12 mouse cellular contexts compared by ENCODE assay signal in the genomic region with DNA sequence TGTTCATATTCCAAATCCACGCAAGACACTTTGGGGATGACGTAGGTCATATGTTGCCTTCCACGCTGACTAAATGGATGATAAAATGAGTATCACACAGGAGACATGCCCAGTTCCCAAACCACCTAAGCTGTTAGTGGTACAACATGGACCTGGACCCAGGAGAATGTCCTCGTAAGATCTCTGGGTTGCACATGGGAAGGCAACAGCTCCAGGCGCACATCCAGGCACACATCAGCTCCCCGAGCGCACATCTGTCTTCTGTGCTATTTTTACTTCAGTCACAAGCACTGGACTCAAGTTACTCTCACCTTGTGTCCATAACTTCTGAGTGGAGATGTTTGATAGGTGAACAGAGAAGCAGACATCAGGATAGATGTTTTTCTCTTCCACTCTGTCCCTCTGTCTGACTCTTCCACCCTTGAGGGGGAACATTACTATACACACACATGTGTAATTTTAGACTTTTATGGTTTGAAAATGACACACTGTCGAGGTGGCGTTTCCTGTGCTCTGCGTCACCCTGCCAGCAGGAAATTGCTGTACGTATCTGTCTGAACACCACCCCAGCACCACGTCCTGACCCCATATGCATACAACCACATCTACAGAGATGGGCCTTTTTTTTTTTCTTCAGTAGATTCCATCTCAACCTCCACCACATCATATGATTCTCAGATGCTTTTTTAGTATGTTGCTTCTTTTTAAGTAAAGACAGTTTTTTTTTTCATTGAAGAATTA. TPM values are rescaled to one million over a fixed set of nuclear protein-coding genes. Genes with fewer than 3 reads are reported as not detected.
DNase-seq lines count a peak whose midpoint lies in the region; ATAC-seq lines count a peak whose summit lies in the region.
"Had no signal": no experiment of that assay in that cellular context is flagged by ENCODE, and none has a peak within 500 bp of the region (broad histone marks: within the 10 kb centered on the region; RNA-seq: fewer than 3 reads in every experiment).

No protein-coding gene starts in this region.

- intact Hi-C loops in heart, postnatal 14 days (cut with DNase I): no loop called here
- intact Hi-C loops in left cerebral cortex, postnatal 14 days (cut with DNase I): no loop called here

- H3K4me2 ChIP-seq in heart, embryonic 15.5 days: no peak overlapping the region
- H3K4me2 ChIP-seq: liver, embryonic 11.5 days had no signal

- no peak for DNase-seq in heart, postnatal 14 days
- DNase-seq in T-cell, adult 2 months (ENCODE audit: low spot score): peak; percentile 93
- DNase-seq in thymus, postnatal 10 days (ENCODE audit: low spot score in 2 of 2): peak; percentile 51 to 54
- no peak for DNase-seq in left cerebral cortex, postnatal 14 days (ENCODE audit: low spot score in 2 of 2)
- DNase-seq in Muller cell, postnatal 12 days (ENCODE audit: inconsistent ontology term): no peak
- DNase-seq in layer of hippocampus, postnatal 10 days (ENCODE audit: low spot score in 2 of 2): no peak
- DNase-seq: cerebellum, adult 18-20 months; kidney, postnatal 14 days had no signal

- H3K9me3 ChIP-seq in heart, embryonic 15.5 days (replicated peaks): no peaks in the 10 kb centered on the region
- no peaks in the 10 kb centered on the region for H3K9me3 ChIP-seq in megakaryocyte, embryonic 14.5 days
- H3K9me3 ChIP-seq: forebrain, embryonic 10.5 days had no signal

- no peak overlapping the region for H3K4me3 ChIP-seq in heart, embryonic 15.5 days
- H3K4me3 ChIP-seq in megakaryocyte, embryonic 14.5 days (replicated peaks): peak overlapping the region; percentile 78
- H3K4me3 ChIP-seq: forebrain, embryonic 10.5 days had no signal

- H3K4me1 ChIP-seq in heart, embryonic 15.5 days (replicated peaks): peaks cover 25% of the 10 kb centered on the region
- peaks cover 83% of the 10 kb centered on the region for H3K4me1 ChIP-seq in megakaryocyte, embryonic 14.5 days
- H3K4me1 ChIP-seq: forebrain, embryonic 10.5 days had no signal

- H3K27ac ChIP-seq in heart, embryonic 15.5 days: peak overlapping the region; percentile 56
- H3K27ac ChIP-seq: forebrain, embryonic 10.5 days had no signal

- WGBS in heart, embryonic 15.5 days: 41% methylated on average over 12 of the region's 12 CpGs

- no peaks in the 10 kb centered on the region for H3K27me3 ChIP-seq in heart, embryonic 15.5 days
- H3K27me3 ChIP-seq in megakaryocyte, embryonic 14.5 days (replicated peaks): no peaks in the 10 kb centered on the region

- ATAC-seq in heart, embryonic 15.5 days (replicated peaks; ENCODE audit: insufficient number of reproducible peaks, insufficient read depth, low FRiP score, low read depth): 0 out of 2 replicates have a peak, but pooled peaks have one; percentile 10

- H3K9ac ChIP-seq in heart, embryonic 15.5 days: no peak overlapping the region

- no peaks in the 10 kb centered on the region for H3K36me3 ChIP-seq in heart, embryonic 15.5 days
- H3K36me3 ChIP-seq in megakaryocyte, embryonic 14.5 days (replicated peaks; ENCODE audit: low read length): peaks cover 3% of the 10 kb centered on the region
- H3K36me3 ChIP-seq: forebrain, embryonic 10.5 days had no signal

RNA-seq across cellular contexts. Expression of a gene that starts 51.6 kb away (rescaled TPM):
- polyA plus RNA-seq in heart, embryonic 15.5 days (2015; fragmentation: Nextera tagmentation; extraction: Ambion mirVana): 6.6 and 7.4 TPM in 2 replicates
- total RNA-seq in heart, postnatal 14 days (2021): 1 to 10 TPM; 4.1 to 4.6 TPM
- 0.37 and 0.84 TPM in 2 replicates for polyA plus RNA-seq in megakaryocyte, embryonic 14.5 days (2012; ENCODE audit: insufficient read depth, low replicate concordance)
- total RNA-seq in left cerebral cortex, postnatal 14 days (2021): 10 to 100 TPM; 76.9 to 77.1 TPM
- total RNA-seq in layer of hippocampus, postnatal 10 days (2021): 10 to 100 TPM; 26.9 to 32.3 TPM

Comparison
In these comparisons a context has a peak if more than half of its experiments do, and no peak if none do; other contexts are left out.
1. DNase-seq: peak in T-cell, adult 2 months (single experiment) and thymus, postnatal 10 days (2 of 2); none in heart, postnatal 14 days (0 of 2), left cerebral cortex, postnatal 14 days (0 of 2), Muller cell, postnatal 12 days (single experiment) and layer of hippocampus, postnatal 10 days (0 of 2).
2. RNA of a gene that starts 51.6 kb away (total RNA-seq): 76.9 to 77.1 TPM in left cerebral cortex, postnatal 14 days and 26.9 to 32.3 TPM in layer of hippocampus, postnatal 10 days; 4.1 to 4.6 TPM in heart, postnatal 14 days; every median in the first group is over 4 times any median in the second.